Mouse (Mus musculus): ENCODE data around the gene Tcp10a. TPM values are rescaled to one million over a fixed set of nuclear protein-coding genes. Genes with fewer than 3 reads are reported as not detected.
"Not testable (repeated sequence)": the region's sequence is repeated elsewhere in the genome, so short reads cannot be mapped to it uniquely, and the experiment has no call there.

Tcp10a gene
- total RNA-seq, 2 experiments from 2014 or later, result not detected

- DNase-seq; intact Hi-C loops (cut with DNase I): not testable (repeated sequence)
Measured at GRCm38 (mm10) chr17:7366676-7367374, 42.4 kb downstream of the Tcp10a start.

GRCm38 (mm10) chr17:7369401-7369800, 45.0 kb downstream of the Tcp10a start:
- DNase-seq; intact Hi-C loops (cut with DNase I): not testable (repeated sequence)

GRCm38 (mm10) chr17:7371879-7372278, 47.4 kb downstream of the Tcp10a start, which contains the start of gene Gm49630:
TSS of gene Gm49630 (minus strand) at chr17:7371979.
- DNase-seq; intact Hi-C loops (cut with DNase I): not testable (repeated sequence)

- DNase-seq; intact Hi-C loops (cut with DNase I): not testable (repeated sequence)
Measured at GRCm38 (mm10) chr17:7376951-7377700, 52.7 kb downstream of the Tcp10a start.

GRCm38 (mm10) chr17:7377907-7378306, 53.5 kb downstream of the Tcp10a start:
- intact Hi-C loops (cut with DNase I); DNase-seq: not testable (repeated sequence)

GRCm38 (mm10) chr17:7382711-7383110, 58.3 kb downstream of the Tcp10a start:
- intact Hi-C loops (cut with DNase I), result not testable (repeated sequence)

GRCm38 (mm10) chr17:7383167-7384143, 59.0 kb downstream of the Tcp10a start:
- intact Hi-C loops (cut with DNase I); DNase-seq: not testable (repeated sequence)

More at GRCm38 (mm10) chr17:7382711-7383110, 58.3 kb downstream of the Tcp10a start:
- not testable (repeated sequence) for DNase-seq

GRCm38 (mm10) chr17:7385364-7385763, 60.9 kb downstream of the Tcp10a start, which contains the start of gene Unc93a2:
TSS of gene Unc93a2 (minus strand) at chr17:7385464.
- intact Hi-C loops (cut with DNase I), result not testable (repeated sequence)

GRCm38 (mm10) chr17:7386016-7386415, 61.6 kb downstream of the Tcp10a start:
- intact Hi-C loops (cut with DNase I), result not testable (repeated sequence)

More at GRCm38 (mm10) chr17:7385364-7385763, 60.9 kb downstream of the Tcp10a start, which contains the start of gene Unc93a2:
- DNase-seq, result not testable (repeated sequence)

GRCm38 (mm10) chr17:7388341-7388957, 64.0 kb downstream of the Tcp10a start:
- intact Hi-C loops (cut with DNase I); DNase-seq: not testable (repeated sequence)

More at GRCm38 (mm10) chr17:7386016-7386415, 61.6 kb downstream of the Tcp10a start:
- not testable (repeated sequence) for DNase-seq

GRCm38 (mm10) chr17:7388958-7389356, 64.5 kb downstream of the Tcp10a start:
- intact Hi-C loops (cut with DNase I); DNase-seq: not testable (repeated sequence)

GRCm38 (mm10) chr17:7389898-7390297, 65.5 kb downstream of the Tcp10a start:
- intact Hi-C loops (cut with DNase I); DNase-seq: not testable (repeated sequence)

- intact Hi-C loops (cut with DNase I); DNase-seq: not testable (repeated sequence)
Measured at GRCm38 (mm10) chr17:7395116-7395515, 70.7 kb downstream of the Tcp10a start.

Other genes starting within 250 kb of the Tcp10a start
- 10 to 100 TPM; 90.6 to 95.7 TPM for gene Rps6ka2, start 154.5 kb upstream of the Tcp10a start, total RNA-seq (2021)
- not detected for gene Ttll2, start 28.1 kb downstream of the Tcp10a start, total RNA-seq (2021)
- not detected for gene Gm49630, start 47.3 kb downstream of the Tcp10a start, total RNA-seq (2021)
- gene Unc93a2, start 60.8 kb downstream of the Tcp10a start, total RNA-seq (2021), result under 1 TPM in 1 of 2 experiments, not detected in 1; 0.26 TPM